Mouse (Mus musculus): ENCODE results near the gene Cracr2b. TPM values are rescaled to one million over a fixed set of nuclear protein-coding genes. Genes with fewer than 3 reads are reported as not detected.
A peak's percentile ranks its signal among the peaks of the same experiment; 100 is the strongest.

The Cracr2b gene
- total and polyA plus RNA-seq, 3 experiments, result not detected

DNA sequence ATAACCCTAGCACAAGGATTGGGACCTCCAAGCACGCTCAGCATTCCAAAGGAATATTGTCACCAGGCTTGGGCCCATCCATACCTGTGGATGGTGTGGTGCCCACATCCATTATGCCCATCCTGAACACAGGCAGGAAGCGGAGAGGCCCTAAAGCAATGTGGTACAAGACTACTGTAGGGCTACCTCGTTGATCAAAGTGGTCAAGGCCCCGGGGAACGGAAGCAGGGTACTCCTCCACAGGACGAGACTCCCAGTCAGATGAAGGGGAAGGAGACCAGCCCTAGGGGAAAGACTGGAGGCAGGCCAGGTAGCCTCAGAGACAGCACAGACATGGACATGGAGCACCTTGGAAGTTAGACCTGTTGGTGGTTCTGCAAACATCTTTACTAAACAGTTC, 11.9 kb downstream of the Cracr2b start:
- dilution Hi-C loops (cut with MboI; ENCODE audit: extremely low pct_ligation_motif_present, extremely low pct_unique_long_range_greater_than_20kb, low sequenced_read_pairs) (no loop called here), in situ Hi-C loops (cut with MboI; ENCODE audit: low pct_ligation_motif_present, low pct_unique_long_range_greater_than_20kb, low sequenced_read_pairs) (no loop called here)
- Histone ChIP-seq H3K27ac (ENCODE audit: insufficient read depth, low read depth) (no peak overlapping the region), H3K4me3 (replicated peaks in 1 of 3; ENCODE audit: low read depth in 2 of 3, low read length in 2 of 3, poor library complexity in 1 of 3) (no peak overlapping the region), H3K4me2 (ENCODE audit: insufficient read depth, low read depth, poor library complexity, severe bottlenecking) (no peak overlapping the region), H3K27me3 (replicated peaks) (peaks cover 9% of the 10 kb centered on the region), H3K36me3 (replicated peaks in 1 of 2; ENCODE audit: control insufficient read depth in 1 of 2, insufficient read depth in 1 of 2, low read length in 1 of 2) (peaks cover 27 to 46% of the 10 kb centered on the region in 2 experiments), H3K9me3 (replicated peaks; ENCODE audit: low read length) (no peaks in the 10 kb centered on the region), H3K79me2 (replicated peaks; ENCODE audit: control insufficient read depth, extremely low read depth, insufficient read depth, poor library complexity, severe bottlenecking) (peaks cover 22% of the 10 kb centered on the region), H3K4me1 (ENCODE audit: control insufficient read depth in 1 of 2, insufficient read depth in 2 of 2) (peaks cover 35 to 61% of the 10 kb centered on the region in 2 experiments), H3K9ac (ENCODE audit: insufficient read depth, low read depth) (no peak overlapping the region)
- TF ChIP-seq ZKSCAN1 (IDR thresholded peaks at IDR 0.05; ENCODE audit: borderline replicate concordance, low read depth, low read length) (no peak), SIN3A (IDR thresholded peaks at IDR 0.05; ENCODE audit: low read length) (no peak), MXI1 (IDR thresholded peaks at IDR 0.05; ENCODE audit: low read depth, low read length) (no peak), POLR2AphosphoS2 (IDR thresholded peaks at IDR 0.05; ENCODE audit: low read depth, low read length) (no peak), TCF12 (IDR thresholded peaks at IDR 0.05; ENCODE audit: low read depth, low read length) (no peak), MEF2A (IDR thresholded peaks at IDR 0.05; ENCODE audit: borderline replicate concordance, low read depth, low read length) (no peak), RAD21 (IDR thresholded peaks at IDR 0.05; ENCODE audit: low read depth, low read length) (no peak), KAT2A (IDR thresholded peaks at IDR 0.05; ENCODE audit: insufficient replicate concordance, low read length) (no peak), TBP (conservative IDR thresholded peaks at IDR 0.05; ENCODE audit: low read depth, low read length) (no peak), JUN (IDR thresholded peaks at IDR 0.05; ENCODE audit: insufficient read depth, low read depth, low read length) (no peak), MAZ (IDR thresholded peaks at IDR 0.05; ENCODE audit: low read depth, low read length) (no peak), CHD2 (IDR thresholded peaks at IDR 0.05; ENCODE audit: low read length) (no peak), NRF1 (IDR thresholded peaks at IDR 0.05; ENCODE audit: low read depth, low read length) (no peak), CTCF (conservative IDR thresholded peaks at IDR 0.05 in 1 of 2, IDR thresholded peaks at IDR 0.05 in 1 of 2; ENCODE audit: low read depth in 2 of 2, low read length in 2 of 2) (no peak), NELFE (IDR thresholded peaks at IDR 0.05; ENCODE audit: low read depth, low read length) (no peak), PAX5 (IDR thresholded peaks at IDR 0.05; ENCODE audit: low read length) (no peak), JUND (conservative IDR thresholded peaks at IDR 0.05; ENCODE audit: low read depth, low read length) (no peak), MAX (IDR thresholded peaks at IDR 0.05; ENCODE audit: low read length) (no peak), POLR2A (IDR thresholded peaks at IDR 0.05; ENCODE audit: low read depth, low read length) (no peak), E2F4 (IDR thresholded peaks at IDR 0.05; ENCODE audit: insufficient replicate concordance, low read depth, low read length) (no peak)
- DNase-seq (ENCODE audit: extremely low read depth), result no peak

DNA sequence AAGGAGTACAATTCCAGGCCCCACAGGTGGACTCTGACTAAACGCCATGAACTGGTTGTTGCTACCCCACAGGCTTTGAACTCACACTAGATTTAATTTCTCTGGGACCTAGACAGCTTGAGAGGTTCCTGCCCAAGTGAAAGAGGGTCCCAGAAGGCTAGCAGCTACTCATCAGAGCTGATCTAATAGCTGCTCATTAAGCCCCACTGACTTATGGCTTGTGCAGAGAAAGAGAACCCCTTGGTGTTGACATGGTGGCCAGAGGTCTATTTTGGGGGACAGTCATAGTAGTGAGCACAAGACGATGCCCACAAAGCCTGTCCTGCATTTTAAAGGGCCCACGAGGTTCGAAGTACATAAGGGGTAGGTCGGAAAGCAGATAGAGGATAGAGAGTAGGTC, 13.3 kb downstream of the Cracr2b start:
- TF ChIP-seq TCF12 (IDR thresholded peaks at IDR 0.05; ENCODE audit: low read depth, low read length) (no peak), SIN3A (IDR thresholded peaks at IDR 0.05; ENCODE audit: low read length) (no peak), RAD21 (IDR thresholded peaks at IDR 0.05; ENCODE audit: low read depth, low read length) (no peak)
- Histone ChIP-seq H3K4me2 (ENCODE audit: insufficient read depth, low read depth, poor library complexity, severe bottlenecking) (peak overlapping the region; percentile 86), H3K27me3 (replicated peaks) (peaks cover 9% of the 10 kb centered on the region), H3K79me2 (replicated peaks; ENCODE audit: control insufficient read depth, extremely low read depth, insufficient read depth, poor library complexity, severe bottlenecking) (peaks cover 22% of the 10 kb centered on the region), H3K4me3 (replicated peaks in 1 of 3; ENCODE audit: low read depth in 2 of 3, low read length in 2 of 3, poor library complexity in 1 of 3) (peak overlapping the region; percentile 74 to 96 (median 89)), H3K4me1 (ENCODE audit: control insufficient read depth in 1 of 2, insufficient read depth in 2 of 2) (peaks cover 26 to 49% of the 10 kb centered on the region in 2 experiments), H3K9me3 (replicated peaks; ENCODE audit: low read length) (no peaks in the 10 kb centered on the region), H3K36me3 (replicated peaks in 1 of 2; ENCODE audit: control insufficient read depth in 1 of 2, insufficient read depth in 1 of 2, low read length in 1 of 2) (peaks cover 27 to 42% of the 10 kb centered on the region in 2 experiments), H3K9ac (ENCODE audit: insufficient read depth, low read depth) (peak overlapping the region; percentile 51), H3K27ac (ENCODE audit: insufficient read depth, low read depth) (no peak overlapping the region)
- dilution Hi-C loops (cut with MboI; ENCODE audit: extremely low pct_ligation_motif_present, extremely low pct_unique_long_range_greater_than_20kb, low sequenced_read_pairs), result no loop called here
- in situ Hi-C loops (cut with MboI; ENCODE audit: low pct_ligation_motif_present, low pct_unique_long_range_greater_than_20kb, low sequenced_read_pairs), result no loop called here
- DNase-seq (ENCODE audit: extremely low read depth), result no peak
